Mouse (Mus musculus) midbrain, embryonic 13.5 days (tissue): ENCODE data around the gene Dctn2. TPM values are rescaled to one million over a fixed set of nuclear protein-coding genes. Genes with fewer than 3 reads are reported as not detected.
"Not testable (repeated sequence)": the region's sequence is repeated elsewhere in the genome, so short reads cannot be mapped to it uniquely, and the experiment has no call there.

Experiments used
- ATAC-seq: fragments of 200-750 bp; cut with Nextera tagmentation; 2 replicates; pipeline ENCODE4 v1.8.0; 2017; ENCODE audit warnings: mild to moderate bottlenecking, moderate TSS enrichment, moderate library complexity
- H3K27ac ChIP-seq: fragments of 300-500 bp; sonication (generic); 2 replicates; pipeline ENCODE4 v1.5.1; 2015; ENCODE audit warnings: inconsistent platforms, mild to moderate bottlenecking, moderate library complexity
- H3K27me3 ChIP-seq: fragments of 300-500 bp; sonication (generic); 2 replicates; pipeline ENCODE4 v1.6.1; 2015; ENCODE audit warnings: mild to moderate bottlenecking, inconsistent platforms
- H3K36me3 ChIP-seq: fragments of 300-500 bp; sonication (generic); 2 replicates; pipeline ENCODE4 v1.6.1; 2015; ENCODE audit warnings: mild to moderate bottlenecking, inconsistent platforms
- H3K4me1 ChIP-seq: fragments of 300-500 bp; sonication (generic); replicated peaks from 2 replicates; pipeline ENCODE4 v1.6.1; 2015; ENCODE audit warnings: inconsistent platforms
- H3K4me2 ChIP-seq: fragments of 300-500 bp; sonication (generic); replicated peaks from 2 replicates; pipeline ENCODE4 v1.6.1; 2015; ENCODE audit warnings: moderate library complexity, mild to moderate bottlenecking, inconsistent platforms
- H3K4me3 ChIP-seq: fragments of 300-500 bp; sonication (generic); replicated peaks from 2 replicates; pipeline ENCODE4 v1.5.1; 2015; ENCODE audit warnings: mild to moderate bottlenecking, inconsistent platforms
- H3K9ac ChIP-seq: fragments of 300-500 bp; sonication (generic); replicated peaks from 2 replicates; pipeline ENCODE4 v1.6.1; 2015; ENCODE audit warnings: mild to moderate bottlenecking, inconsistent platforms
- H3K9me3 ChIP-seq: fragments of 300-500 bp; sonication (generic); 2 replicates; pipeline ENCODE4 v1.6.1; 2016; ENCODE audit warnings: mild to moderate bottlenecking, inconsistent platforms
- WGBS: fragments of 180-500 bp; shearing (Covaris S2); methylation state at CpG from one replicate; pipeline ENCODE4 v1.1.7; 2015; 5-methylcytosine and 5-hydroxymethylcytosine counted together
- polyA plus RNA-seq: library from polyadenylated mRNA; unstranded; fragments of >200 nt; fragmentation: Nextera tagmentation; extraction: Ambion mirVana; gene quantifications from 2 replicates; pipeline ENCODE4 v1.2.1, GENCODE M21; 2015

Gene Dctn2
- polyA plus RNA-seq, 1 experiment from 2014 or later = 310 TPM

GRCm38 (mm10) chr10:127310523-127311475 lies 44.6 kb downstream of the Dctn2 start:
- Histone ChIP-seq H3K4me3 (peak overlapping the region; percentile 78), H3K4me1 (peaks cover 9% of the 10 kb centered on the region), H3K27ac (peak overlapping the region; percentile 78; the same call in 1 of the 2 replicates), H3K9ac (peak overlapping the region; percentile 80), H3K4me2 (peak overlapping the region; percentile 70), H3K36me3 (peaks cover 38% of the 10 kb centered on the region), H3K9me3 (no peaks in the 10 kb centered on the region), H3K27me3 (no peaks in the 10 kb centered on the region)
- ATAC-seq = no peak; the same call in 1 of the 2 replicates
- WGBS = 41% methylated on average over 23 of the region's 23 CpGs

- WGBS = under 1% methylated on average over 65 of the region's 65 CpGs
- H3K4me1 ChIP-seq = peaks cover 9% of the 10 kb centered on the region
- H3K36me3 ChIP-seq = peaks cover 29% of the 10 kb centered on the region
- peak within 1 kb of the TSS; percentile 78 for H3K27ac ChIP-seq
- peak within 1 kb of the TSS; percentile 78 for H3K4me3 ChIP-seq
- H3K4me2 ChIP-seq = peak within 1 kb of the TSS; percentile 70
- no peaks in the 10 kb centered on the region for H3K9me3 ChIP-seq
- H3K27me3 ChIP-seq = no peaks in the 10 kb centered on the region
- peak within 1 kb of the TSS; percentile 80 for H3K9ac ChIP-seq
- peak; percentile 98 for ATAC-seq
These were observed 45.5 kb downstream of the Dctn2 start, which contains the start of gene Mars for GRCm38 (mm10) chr10:127311476-127312355. TSS of gene Mars (minus strand) at chr10:127311786.

GRCm38 (mm10) chr10:127312356-127312676 lies 46.1 kb downstream of the Dctn2 start:
- H3K27me3 ChIP-seq = no peaks in the 10 kb centered on the region
- H3K27ac ChIP-seq = peak overlapping the region; percentile 69
- H3K4me2 ChIP-seq = peak overlapping the region; percentile 70
- H3K9me3 ChIP-seq = no peaks in the 10 kb centered on the region
- peak; percentile 44; the same call in 1 of the 2 replicates for ATAC-seq
- 2% methylated on average over 4 of the region's 4 CpGs for WGBS
- peak overlapping the region; percentile 78 for H3K4me3 ChIP-seq
- H3K9ac ChIP-seq = peak overlapping the region; percentile 80
- H3K4me1 ChIP-seq = peaks cover 9% of the 10 kb centered on the region
- H3K36me3 ChIP-seq = peaks cover 23% of the 10 kb centered on the region

GRCm38 (mm10) chr10:127312858-127313257 lies 46.7 kb downstream of the Dctn2 start:
- H3K9me3 ChIP-seq = no peaks in the 10 kb centered on the region
- no peak overlapping the region for H3K4me3 ChIP-seq
- H3K27me3 ChIP-seq = 0 out of 2 replicates have a peak, but pooled peaks cover 3% of the 10 kb centered on the region
- no peak overlapping the region for H3K27ac ChIP-seq
- no peak overlapping the region for H3K4me2 ChIP-seq
- ATAC-seq = no peak
- peaks cover 17% of the 10 kb centered on the region for H3K36me3 ChIP-seq
- H3K9ac ChIP-seq = no peak overlapping the region
- WGBS = 81% methylated on average over 4 of the region's 4 CpGs
- H3K4me1 ChIP-seq = peaks cover 9% of the 10 kb centered on the region

- not testable (repeated sequence) for H3K9me3 ChIP-seq, H3K9ac ChIP-seq, ATAC-seq, H3K4me1 ChIP-seq, H3K4me2 ChIP-seq, H3K4me3 ChIP-seq, H3K27me3 ChIP-seq, H3K27ac ChIP-seq
- H3K36me3 ChIP-seq = peaks cover 11% of the 10 kb centered on the region
- 97% methylated on average over 5 of the region's 5 CpGs for WGBS
These were observed 47.3 kb downstream of the Dctn2 start for GRCm38 (mm10) chr10:127313516-127313915.

- H3K9ac ChIP-seq, ATAC-seq, H3K9me3 ChIP-seq, H3K36me3 ChIP-seq, H3K27ac ChIP-seq, H3K4me3 ChIP-seq, H3K27me3 ChIP-seq, H3K4me2 ChIP-seq, H3K4me1 ChIP-seq: not testable (repeated sequence)
- WGBS = 77% methylated on average over 1 of the region's 1 CpGs
These were observed 48.8 kb downstream of the Dctn2 start for GRCm38 (mm10) chr10:127314950-127315349.

- H3K9me3 ChIP-seq = no peaks in the 10 kb centered on the region
- 91% methylated on average over 2 of the region's 2 CpGs for WGBS
- H3K4me1 ChIP-seq = no peaks in the 10 kb centered on the region
- ATAC-seq = no peak
- H3K4me3 ChIP-seq = no peak overlapping the region
- peaks cover 10% of the 10 kb centered on the region for H3K27me3 ChIP-seq
- H3K36me3 ChIP-seq = no peaks in the 10 kb centered on the region
- no peak overlapping the region for H3K4me2 ChIP-seq
- no peak overlapping the region for H3K27ac ChIP-seq
- no peak overlapping the region for H3K9ac ChIP-seq
These were observed 51.1 kb downstream of the Dctn2 start for GRCm38 (mm10) chr10:127317277-127317676.

- H3K4me3 ChIP-seq = no peak overlapping the region
- no peaks in the 10 kb centered on the region for H3K9me3 ChIP-seq
- no peak for ATAC-seq
- no peak overlapping the region for H3K4me2 ChIP-seq
- H3K27me3 ChIP-seq = peaks cover 17% of the 10 kb centered on the region
- WGBS = 48% methylated on average over 4 of the region's 4 CpGs
- no peaks in the 10 kb centered on the region for H3K4me1 ChIP-seq
- H3K9ac ChIP-seq = no peak overlapping the region
- no peaks in the 10 kb centered on the region for H3K36me3 ChIP-seq
- no peak overlapping the region for H3K27ac ChIP-seq
These were observed 51.8 kb downstream of the Dctn2 start for GRCm38 (mm10) chr10:127318009-127318408.

- ATAC-seq = no peak
- Histone ChIP-seq H3K27me3 (peaks cover 37% of the 10 kb centered on the region), H3K4me2 (no peak overlapping the region), H3K9ac (no peak overlapping the region), H3K9me3 (no peaks in the 10 kb centered on the region), H3K36me3 (no peaks in the 10 kb centered on the region), H3K4me1 (no peaks in the 10 kb centered on the region), H3K4me3 (no peak overlapping the region), H3K27ac (no peak overlapping the region)
- WGBS = 80% methylated on average over 7 of the region's 7 CpGs
These were observed 53.8 kb downstream of the Dctn2 start for GRCm38 (mm10) chr10:127319969-127320368.

- Histone ChIP-seq H3K4me2 (no peak within 1 kb of the TSS), H3K36me3 (no peaks in the 10 kb centered on the region), H3K9me3 (no peaks in the 10 kb centered on the region), H3K4me1 (peaks cover 9% of the 10 kb centered on the region), H3K4me3 (no peak within 1 kb of the TSS), H3K27me3 (peaks cover 53% of the 10 kb centered on the region), H3K27ac (no peak within 1 kb of the TSS), H3K9ac (no peak within 1 kb of the TSS)
- ATAC-seq = no peak
- 78% methylated on average over 2 of the region's 3 CpGs for WGBS
These were observed 55.5 kb downstream of the Dctn2 start, which contains the start of gene Arhgap9 for GRCm38 (mm10) chr10:127321621-127322020. TSS of gene Arhgap9 (plus strand) at chr10:127321964.

GRCm38 (mm10) chr10:127322178-127322577 lies 56.0 kb downstream of the Dctn2 start:
- no peak for ATAC-seq
- no peaks in the 10 kb centered on the region for H3K9me3 ChIP-seq
- H3K27me3 ChIP-seq = peaks cover 59% of the 10 kb centered on the region
- H3K27ac ChIP-seq = no peak overlapping the region
- no peaks in the 10 kb centered on the region for H3K36me3 ChIP-seq
- peaks cover 13% of the 10 kb centered on the region for H3K4me1 ChIP-seq
- 71% methylated on average over 13 of the region's 13 CpGs for WGBS
- H3K4me3 ChIP-seq = no peak overlapping the region
- no peak overlapping the region for H3K4me2 ChIP-seq
- H3K9ac ChIP-seq = no peak overlapping the region

GRCm38 (mm10) chr10:127322669-127323068 lies 56.5 kb downstream of the Dctn2 start:
- Histone ChIP-seq H3K36me3 (no peaks in the 10 kb centered on the region), H3K27me3 (peaks cover 63% of the 10 kb centered on the region), H3K27ac (no peak overlapping the region), H3K4me3 (no peak overlapping the region), H3K4me1 (peaks cover 13% of the 10 kb centered on the region), H3K9ac (no peak overlapping the region), H3K4me2 (no peak overlapping the region), H3K9me3 (no peaks in the 10 kb centered on the region)
- 75% methylated on average over 4 of the region's 4 CpGs for WGBS
- ATAC-seq = no peak
